In genomic region chr6:87937178-87937788, GRCm38 (mm10) we compare ENCODE assay signal across 8 mouse cellular contexts. TPM values are rescaled to one million over a fixed set of nuclear protein-coding genes. Genes with fewer than 3 reads are reported as not detected.
DNase-seq lines count a peak whose midpoint lies in the region; ATAC-seq and TF ChIP-seq lines count a peak whose summit lies in the region.
"Had no signal": no experiment of that assay in that cellular context is flagged by ENCODE, and none has a peak within 500 bp of the region (broad histone marks: within the 10 kb centered on the region; RNA-seq: fewer than 3 reads in every experiment).

No protein-coding gene starts in this region.

- H3K9me3 ChIP-seq in hindbrain, embryonic 13.5 days, result no peaks in the 10 kb centered on the region

- H3K27ac ChIP-seq in hindbrain, embryonic 13.5 days, result no peak overlapping the region; the same call in 1 of the 2 replicates
- no peak overlapping the region for H3K27ac ChIP-seq in layer of hippocampus, adult 2 months

- DNase-seq in ZHBTc4 (ENCODE audit: low read depth, low spot score) (peak; percentile 89), liver (peak; percentile 53)
- peak; percentile 65 for DNase-seq in embryo, embryonic 9.5 days (ENCODE audit: extremely low spot score)
- DNase-seq in ovary, postnatal 36 days (ENCODE audit: low spot score), result peak; percentile 57
- no peak for DNase-seq in layer of hippocampus, adult 2 months (ENCODE audit: low spot score in 2 of 2)

- no peak for TF ChIP-seq CTCF in layer of hippocampus, adult 2 months (conservative IDR thresholded peaks at IDR 0.05)

- no peak overlapping the region for H3K4me3 ChIP-seq in hindbrain, embryonic 13.5 days
- no peak overlapping the region for H3K4me3 ChIP-seq in layer of hippocampus, adult 2 months
- H3K4me3 ChIP-seq: myocyte had no signal

- peaks cover 48% of the 10 kb centered on the region for H3K36me3 ChIP-seq in hindbrain, embryonic 13.5 days

- peaks cover 6% of the 10 kb centered on the region for H3K4me1 ChIP-seq in hindbrain, embryonic 13.5 days (replicated peaks)

- H3K4me2 ChIP-seq in hindbrain, embryonic 13.5 days, result no peak overlapping the region

- H3K9ac ChIP-seq in hindbrain, embryonic 13.5 days, result peak overlapping the region; percentile 21; the same call in 1 of the 2 replicates

- peak; percentile 87 for ATAC-seq in hindbrain, embryonic 13.5 days (ENCODE audit: low FRiP score)
- ATAC-seq in CD4-positive, CD25-positive, alpha-beta regulatory T cell, adult 4 months, result no peak

- 34% methylated on average over 19 of the region's 19 CpGs for WGBS in hindbrain, embryonic 13.5 days

- H3K27me3 ChIP-seq in hindbrain, embryonic 13.5 days, result no peaks in the 10 kb centered on the region

RNA-seq across cellular contexts. Expression of gene Hmces, which starts 23.5 kb away (rescaled TPM):
- 37.0 and 38.5 TPM in 2 replicates for polyA plus RNA-seq in hindbrain, embryonic 13.5 days (2015; fragmentation: Nextera tagmentation; extraction: Ambion mirVana)
- total RNA-seq in layer of hippocampus, adult 2 months (2021), result 10 to 100 TPM; 23.0 to 27.3 TPM
- 10 to 100 TPM; 38.6 to 48.4 TPM for polyA plus RNA-seq in CD4-positive, CD25-positive, alpha-beta regulatory T cell, adult 4 months (2017; shearing (Covaris generic))

RNA-seq across cellular contexts. Expression of gene H1fx, which starts 44.2 kb away (rescaled TPM):
- 18.4 and 20.2 TPM in 2 replicates for polyA plus RNA-seq in hindbrain, embryonic 13.5 days (2015; fragmentation: Nextera tagmentation; extraction: Ambion mirVana)
- total RNA-seq in layer of hippocampus, adult 2 months (2021), result 10 to 100 TPM; 65.7 to 68.1 TPM
- not detected for polyA plus RNA-seq in CD4-positive, CD25-positive, alpha-beta regulatory T cell, adult 4 months (2017; shearing (Covaris generic))

RNA-seq across cellular contexts. Expression of gene Copg1, which starts 49.7 kb away (rescaled TPM):
- 165 and 174 TPM in 2 replicates for polyA plus RNA-seq in hindbrain, embryonic 13.5 days (2015; fragmentation: Nextera tagmentation; extraction: Ambion mirVana)
- 100 to 1,000 TPM; 258 to 266 TPM for total RNA-seq in layer of hippocampus, adult 2 months (2021)
- polyA plus RNA-seq in CD4-positive, CD25-positive, alpha-beta regulatory T cell, adult 4 months (2017; shearing (Covaris generic)), result 100 to 1,000 TPM; 111 to 171 TPM

Comparison
In these comparisons a context has a peak if more than half of its experiments do, and no peak if none do; other contexts are left out.
1. DNase-seq: peak in ZHBTc4 (single experiment), embryo, embryonic 9.5 days (single experiment), liver (single experiment) and ovary, postnatal 36 days (single experiment); none in layer of hippocampus, adult 2 months (0 of 2).
2. RNA of gene H1fx, which starts 44.2 kb away (polyA plus RNA-seq): 18.4 to 20.2 TPM in hindbrain, embryonic 13.5 days; not detected in CD4-positive, CD25-positive, alpha-beta regulatory T cell, adult 4 months; every median in the first group is over 10 times any median in the second.